Mouse (Mus musculus) layer of hippocampus, postnatal 36 days (tissue): ENCODE data around the gene Rpl27a. TPM values are rescaled to one million over a fixed set of nuclear protein-coding genes. Genes with fewer than 3 reads are reported as not detected.
A peak's percentile ranks its signal among the peaks of the same experiment; 100 is the strongest.

ENCODE experiments used
- DNase-seq, 2 experiments: peaks; one replicate each; pipeline ENCODE4 v3.0.0; 2022
- total RNA-seq, 2 experiments: library from RNA; stranded (reverse); gene quantifications; 2 replicates each; pipeline ENCODE4 v1.2.3; 2021

The Rpl27a gene
- total RNA-seq, 2 experiments from 2014 or later: 149 to 161 TPM

DNA sequence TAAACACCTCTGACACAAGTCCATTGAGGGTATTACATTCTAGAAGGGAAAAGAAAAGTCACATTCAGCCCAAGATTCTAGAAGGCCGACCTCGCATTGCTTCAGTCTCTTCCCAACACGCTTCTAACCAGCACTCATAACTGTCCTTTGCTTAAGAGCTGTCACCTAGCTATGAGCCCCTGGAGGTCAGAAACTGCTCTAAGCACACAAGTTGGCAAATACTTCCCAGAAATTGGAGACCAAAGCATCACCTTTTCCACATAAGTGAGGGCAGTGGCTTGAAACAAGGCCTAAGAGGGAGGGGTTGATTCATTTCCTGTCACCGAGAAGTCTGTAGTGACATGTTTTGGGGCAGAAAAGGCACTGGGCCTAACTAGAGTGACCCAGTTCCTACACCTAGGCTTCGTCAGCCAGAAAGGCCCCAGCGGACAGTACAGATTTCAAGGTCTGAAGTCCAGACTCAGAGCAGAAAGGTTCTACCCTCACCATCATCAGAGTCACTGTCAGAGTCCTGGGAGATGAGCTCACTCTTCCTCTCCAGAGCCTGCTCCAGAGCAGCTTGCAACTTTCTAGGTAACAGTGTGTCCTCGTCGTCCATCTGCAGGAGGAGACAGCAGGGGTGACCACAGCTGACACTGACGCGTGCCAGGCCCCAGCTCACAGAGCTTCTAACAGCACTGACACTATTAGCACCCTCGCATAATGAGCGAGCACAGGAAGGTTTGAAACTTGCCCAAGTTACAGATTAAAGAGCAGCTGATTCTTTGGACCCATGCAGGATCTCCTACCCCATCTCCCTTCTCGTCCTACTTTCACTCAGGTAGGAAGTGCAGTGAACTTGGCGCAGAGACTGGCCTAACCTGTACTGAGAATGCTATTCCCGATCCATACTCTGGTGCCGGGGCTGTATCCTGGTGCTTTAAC, 7.1 kb downstream of the Rpl27a start:
- no peak for DNase-seq

GRCm38 (mm10) chr7:109527536-109527935, 8.6 kb downstream of the Rpl27a start:
- DNase-seq: no peak

DNA sequence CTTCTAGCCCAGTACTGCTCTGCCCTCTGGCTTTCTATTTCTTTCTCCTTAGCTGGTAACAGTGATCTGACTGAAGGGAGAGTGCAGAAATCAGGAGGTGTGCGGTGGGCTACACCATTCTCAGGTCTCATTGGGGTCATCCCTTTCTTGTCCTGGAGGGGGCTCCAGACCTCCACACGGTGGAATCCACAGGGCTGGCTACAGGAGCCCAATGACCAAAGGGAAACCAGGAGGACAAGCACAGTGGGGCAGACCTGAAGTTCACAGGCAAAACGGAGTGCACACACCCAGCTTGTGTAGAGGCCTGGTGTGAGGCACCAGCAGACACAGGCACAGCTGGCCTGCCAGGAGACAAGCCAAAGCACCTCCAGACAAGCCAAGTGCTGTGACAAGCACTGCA, 9.4 kb downstream of the Rpl27a start:
- no peak for DNase-seq

DNA sequence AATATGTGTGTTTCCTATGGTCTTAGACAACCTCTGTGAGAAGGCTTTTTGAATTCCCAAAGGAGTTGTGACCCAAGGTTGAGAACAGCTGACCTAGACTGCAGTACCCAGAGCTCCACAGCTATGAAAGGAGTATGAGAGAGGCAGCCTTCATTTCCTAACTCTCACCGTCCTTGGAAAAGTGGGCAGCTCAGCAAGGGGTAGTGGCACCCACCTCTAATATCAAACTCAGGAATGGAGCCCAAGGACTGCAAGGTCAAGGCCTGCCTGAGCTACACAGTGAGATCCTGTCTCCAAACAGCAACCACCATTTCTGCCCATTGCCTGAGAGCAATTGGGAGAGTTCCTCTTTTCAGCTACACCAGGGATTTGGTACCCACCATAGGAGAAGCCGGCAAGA, 10.8 kb downstream of the Rpl27a start:
- no peak for DNase-seq

DNA sequence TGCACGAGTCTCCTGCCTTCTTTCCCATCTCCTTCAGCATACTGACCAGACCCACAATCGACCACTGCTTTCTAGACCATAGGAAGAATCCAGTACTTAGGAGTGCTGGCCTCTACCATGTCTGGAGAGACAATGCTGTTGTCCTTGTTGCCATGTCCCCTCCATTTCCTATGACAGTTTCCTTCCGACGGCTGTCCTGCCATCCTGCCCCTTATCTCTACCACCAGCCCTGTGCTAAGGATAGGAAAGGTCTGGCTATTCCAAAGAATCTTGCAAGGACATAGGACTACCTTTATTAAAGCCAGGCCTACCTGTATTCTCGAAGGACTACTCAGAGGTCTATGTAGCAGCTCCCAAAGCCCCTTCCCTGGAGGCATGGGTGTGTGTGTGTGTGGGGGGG, 12.6 kb downstream of the Rpl27a start:
- no peak for DNase-seq

DNA sequence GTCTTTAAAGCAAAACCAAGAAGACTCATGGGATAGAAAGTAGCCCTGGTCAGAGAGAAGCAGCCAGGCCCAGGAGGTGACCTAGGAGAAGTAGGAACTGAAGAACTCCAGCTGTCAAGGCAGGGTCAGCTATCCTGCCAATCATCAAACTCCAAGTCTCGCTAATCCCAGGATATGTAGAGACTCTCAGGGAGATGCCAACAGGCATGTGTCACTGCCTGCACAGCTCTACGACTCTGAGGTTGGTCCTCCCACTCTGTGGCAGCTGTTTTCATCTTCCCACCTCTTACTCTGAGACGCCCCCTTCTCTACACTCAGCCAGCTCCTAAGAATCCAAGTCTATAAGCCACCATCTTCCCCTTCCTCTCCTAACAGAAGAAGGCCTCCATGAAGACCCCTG, 13.7 kb downstream of the Rpl27a start:
- DNase-seq: no peak

- DNase-seq: no peak
Observed at GRCm38 (mm10) chr7:109533129-109533528, 14.2 kb downstream of the Rpl27a start.

- no peak for DNase-seq
Observed at GRCm38 (mm10) chr7:109533888-109534287, 14.9 kb downstream of the Rpl27a start.

- DNase-seq: no peak
Observed at GRCm38 (mm10) chr7:109534921-109535320, 16.0 kb downstream of the Rpl27a start.

GRCm38 (mm10) chr7:109536451-109536946, 17.6 kb downstream of the Rpl27a start:
- peak; percentile 49 to 50 for DNase-seq

DNA sequence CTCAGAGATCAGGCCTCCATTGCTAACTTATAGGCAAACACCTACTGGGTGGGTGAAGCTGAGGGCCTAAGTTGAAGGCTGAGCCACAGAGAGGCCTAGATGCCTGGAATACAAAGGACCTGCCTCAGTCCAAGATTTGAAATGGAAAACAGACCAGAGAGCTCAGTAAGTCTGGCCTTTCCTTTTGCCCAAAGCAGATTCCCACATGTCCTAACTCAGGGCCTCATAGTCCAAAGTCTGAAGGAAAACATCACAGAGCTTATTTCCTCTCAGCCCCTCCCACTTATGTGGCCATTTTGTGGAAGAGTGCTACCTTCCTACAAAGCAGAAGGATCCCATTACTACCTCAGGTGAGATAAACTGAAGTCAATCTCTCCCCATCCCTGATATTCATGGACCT, 22.0 kb downstream of the Rpl27a start:
- no peak for DNase-seq

DNA sequence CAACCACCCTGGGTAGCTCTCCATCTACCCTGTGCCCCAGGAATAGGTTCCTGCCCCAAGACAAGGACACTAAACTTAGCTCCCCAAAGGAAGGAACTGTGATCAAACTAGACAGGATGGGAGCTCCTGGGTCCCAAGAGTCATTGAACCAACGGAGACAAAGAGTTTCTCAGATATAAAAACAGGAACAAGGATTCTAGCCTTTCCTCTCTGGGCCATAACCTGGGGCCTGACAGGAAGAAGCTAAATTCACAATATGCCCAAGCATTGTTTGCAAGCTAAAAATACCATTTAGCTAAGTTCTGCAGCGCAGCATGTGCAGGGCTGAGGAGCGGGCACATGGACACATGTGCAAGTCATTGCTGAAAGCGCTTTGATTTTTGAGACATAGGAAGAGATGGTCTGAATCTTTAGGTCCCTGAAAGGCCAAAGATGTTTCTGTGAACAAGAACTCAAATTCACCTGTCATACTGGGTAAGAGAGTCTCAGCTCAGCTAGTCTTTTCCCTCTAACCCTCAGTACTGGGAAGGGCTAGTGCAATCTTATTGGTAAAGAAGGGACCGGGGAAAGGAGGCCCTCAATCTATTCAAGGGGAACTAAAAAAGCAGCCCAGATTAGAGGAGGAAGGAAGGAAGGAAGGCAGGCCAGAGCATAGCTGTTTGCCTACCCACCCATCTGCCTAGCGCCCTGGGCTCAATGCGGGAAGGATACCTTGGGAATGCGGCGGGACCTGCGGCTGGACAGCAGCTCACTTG, 22.8 kb downstream of the Rpl27a start:
- no peak for DNase-seq

- no peak for DNase-seq
Observed at GRCm38 (mm10) chr7:109542364-109542628, 23.3 kb downstream of the Rpl27a start.

DNA sequence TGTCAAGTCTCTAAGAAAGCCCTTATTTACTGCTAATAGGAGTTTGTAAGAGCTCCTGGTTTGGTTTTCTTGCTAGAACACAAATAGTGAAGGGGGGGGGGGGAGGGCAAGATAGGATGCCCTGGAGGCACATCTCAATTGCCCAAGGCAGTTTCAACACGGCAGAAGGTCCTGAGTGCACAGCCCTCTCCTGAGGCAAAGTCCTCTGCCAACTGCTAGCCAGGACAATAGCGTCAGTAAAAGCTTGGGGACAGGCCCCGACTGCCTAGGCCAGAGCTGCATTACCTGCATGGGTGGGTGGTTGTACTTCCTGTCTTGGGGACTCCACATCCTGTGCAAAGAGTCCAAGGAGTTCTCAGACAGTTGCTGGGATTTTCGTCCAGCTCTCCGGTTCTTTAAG, 25.8 kb downstream of the Rpl27a start:
- no peak for DNase-seq

DNA sequence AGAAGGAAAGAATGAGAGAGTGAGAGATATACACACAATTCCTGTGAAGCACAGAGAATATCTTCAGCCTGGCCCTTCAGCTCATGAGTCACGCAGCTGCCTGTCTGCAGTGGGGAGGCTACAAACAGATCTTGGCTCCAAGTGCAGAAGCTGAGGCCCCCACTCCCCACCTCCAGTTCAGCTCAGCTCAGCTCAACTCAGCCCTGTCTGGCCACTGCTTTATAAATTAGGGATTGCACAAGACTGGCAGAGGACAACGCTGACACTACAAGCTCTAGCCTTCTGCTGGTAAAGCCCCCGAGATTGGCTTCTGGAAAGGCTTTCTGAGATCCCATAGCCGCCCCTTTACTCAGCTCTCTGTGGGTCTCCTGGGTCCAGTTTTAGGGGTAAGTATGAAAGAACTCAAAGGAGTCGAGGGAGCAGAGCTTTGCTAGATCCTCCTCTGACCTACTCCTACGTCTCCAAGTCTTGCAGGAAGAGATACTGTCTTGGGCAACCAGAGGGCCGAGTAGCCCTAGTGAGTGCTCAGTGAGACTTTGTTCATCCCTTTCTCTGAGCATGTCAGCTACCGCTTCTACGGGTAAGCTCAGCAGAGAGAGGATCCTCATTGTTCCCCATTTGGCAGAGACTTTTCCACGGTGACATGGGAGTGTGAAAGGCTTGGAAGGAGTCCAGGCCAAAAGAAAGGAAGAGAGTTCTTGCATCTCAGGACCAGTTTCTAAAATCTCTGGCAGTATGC, 26.5 kb downstream of the Rpl27a start:
- no peak for DNase-seq

DNA sequence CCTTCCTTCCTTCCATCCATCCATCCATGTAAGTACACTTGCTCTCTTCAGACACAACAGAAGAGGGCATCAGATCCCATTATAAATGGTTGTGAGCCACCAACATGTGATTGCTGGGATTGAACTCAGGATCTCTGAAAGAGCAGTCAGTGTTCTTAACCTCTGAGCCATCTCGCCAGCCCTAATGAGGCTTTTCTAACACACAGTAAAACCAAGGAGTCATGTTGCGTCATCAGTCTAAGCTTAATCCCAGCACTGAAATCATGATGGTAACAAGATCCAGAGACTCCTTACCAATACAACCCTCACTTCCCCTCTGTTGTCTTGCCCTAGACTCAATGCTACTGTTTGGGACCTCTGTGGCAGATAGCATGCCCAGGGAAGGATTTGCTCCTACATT, 27.2 kb downstream of the Rpl27a start:
- DNase-seq: no peak

DNA sequence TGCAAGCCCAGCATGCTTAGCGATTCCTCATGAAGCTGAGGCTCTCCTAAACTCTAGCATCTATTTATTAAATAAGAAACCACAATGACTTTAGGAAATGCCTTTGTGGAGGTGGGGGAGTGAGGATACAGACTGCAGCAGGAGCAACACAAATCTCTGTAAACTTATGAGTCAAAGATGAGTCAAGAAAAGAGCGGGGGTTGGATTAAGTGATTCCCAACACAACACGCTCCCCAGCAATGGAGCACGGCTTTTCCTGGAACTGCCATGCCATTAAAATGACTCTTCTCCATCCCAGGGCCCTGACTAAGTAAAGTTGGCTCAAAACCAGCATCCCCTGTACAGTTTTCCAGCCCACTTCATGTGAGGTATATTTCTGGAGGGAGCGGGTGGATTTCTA, 27.8 kb downstream of the Rpl27a start:
- DNase-seq: no peak

- no peak for DNase-seq
Observed at GRCm38 (mm10) chr7:109559536-109559935, 40.6 kb downstream of the Rpl27a start.

DNA sequence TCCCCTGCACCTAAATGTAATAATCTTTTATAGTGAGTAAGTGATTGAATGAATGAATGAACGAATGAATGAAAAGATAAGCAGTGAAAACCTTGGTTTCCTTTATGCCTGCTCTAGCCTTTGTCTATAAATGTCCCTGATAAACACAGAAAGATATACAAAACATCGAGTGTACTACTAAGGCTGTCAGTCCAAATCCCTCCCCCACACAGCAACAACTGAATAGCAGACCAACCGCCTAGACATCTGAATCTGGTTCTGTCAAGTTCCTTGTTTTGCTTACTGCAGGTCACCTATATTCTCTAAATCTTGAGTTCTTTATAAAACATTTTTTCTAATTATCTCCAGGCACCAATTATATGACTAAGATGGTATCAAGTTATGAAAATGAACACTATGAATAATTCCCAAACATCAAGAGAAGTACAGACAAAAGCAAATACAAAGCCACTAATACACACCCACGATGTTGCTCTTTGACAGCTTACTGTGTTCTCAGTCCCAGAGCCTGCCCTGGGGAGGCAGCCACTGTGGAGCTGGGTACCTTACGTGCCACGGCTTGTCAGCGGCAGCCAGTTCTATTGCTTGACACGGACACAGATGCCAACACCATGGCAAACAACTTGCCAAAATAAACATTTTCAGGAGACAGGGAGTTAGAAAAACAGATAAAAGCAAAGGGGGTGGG, 42.7 kb downstream of the Rpl27a start:
- no peak for DNase-seq

- no peak for DNase-seq
Observed at GRCm38 (mm10) chr7:109562154-109562599, 43.2 kb downstream of the Rpl27a start.

DNA sequence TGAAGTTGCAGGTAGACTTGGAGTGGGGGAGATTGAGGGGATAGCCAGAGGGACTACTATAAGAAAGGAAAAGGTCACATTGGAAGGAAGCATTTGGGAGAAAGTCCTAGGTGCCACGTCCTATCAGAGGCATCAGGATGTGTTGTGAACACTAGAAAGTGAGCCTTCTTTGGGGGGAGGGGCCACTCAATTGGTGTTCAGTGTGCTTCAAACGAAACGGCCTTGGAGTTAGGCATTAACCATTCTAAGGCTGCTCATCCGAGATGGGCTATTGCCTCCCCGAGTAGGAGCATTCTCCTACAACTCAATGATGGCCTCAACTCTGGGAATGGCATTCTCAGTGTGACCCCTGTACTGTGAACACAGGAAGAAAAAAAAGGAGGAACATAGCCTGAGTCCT, 43.7 kb downstream of the Rpl27a start:
- DNase-seq: no peak

DNA sequence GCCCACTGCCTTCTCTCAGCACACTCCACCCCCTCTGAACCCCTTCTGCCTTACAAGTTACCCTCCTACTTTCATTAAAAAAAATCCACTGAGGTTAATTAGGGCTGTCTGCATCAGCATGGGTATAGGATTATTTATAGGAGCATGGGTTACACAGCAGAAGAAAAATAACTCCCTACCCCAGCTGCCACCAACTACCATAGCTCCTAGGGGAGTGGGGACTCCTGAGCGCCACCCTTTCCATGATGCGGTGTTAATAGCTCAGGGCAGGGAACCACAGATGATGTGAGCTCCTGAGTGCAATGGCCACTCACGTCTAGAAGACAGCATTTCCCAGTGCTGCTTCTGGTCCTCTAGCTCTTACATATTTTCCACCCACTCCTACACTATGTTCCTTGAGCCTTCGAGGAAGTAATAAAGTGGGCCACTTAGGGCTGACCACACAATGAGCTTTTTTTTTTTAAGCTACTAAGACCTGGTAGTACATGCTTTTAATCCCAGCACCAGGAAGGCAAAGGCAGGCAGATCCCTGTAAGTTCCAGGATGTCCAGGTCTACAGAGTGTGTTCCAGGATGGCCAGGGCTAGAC, 44.9 kb downstream of the Rpl27a start:
- DNase-seq: no peak
